Mouse (Mus musculus): ENCODE results near the gene Tmc5.

Tmc5 gene

GRCm38 (mm10) chr7:118597201-118597600 lies at the start of gene Tmc5:
Tmc5 (plus strand) TSS chr7:118597297.
- DNase-seq (ENCODE audit: low read depth, low spot score): no peak

GRCm38 (mm10) chr7:118547451-118547850 lies 49.6 kb upstream of the Tmc5 start:
- no peak for DNase-seq (ENCODE audit: low read depth, low spot score)

- no peak for DNase-seq (ENCODE audit: low read depth, low spot score)
Measured at GRCm38 (mm10) chr7:118553881-118554280, 43.2 kb upstream of the Tmc5 start.

- DNase-seq (ENCODE audit: low read depth, low spot score): no peak
Measured at GRCm38 (mm10) chr7:118554290-118554689, 42.8 kb upstream of the Tmc5 start.

GRCm38 (mm10) chr7:118569121-118569543 lies 28.0 kb upstream of the Tmc5 start:
- DNase-seq (ENCODE audit: low read depth, low spot score): no peak

- DNase-seq (ENCODE audit: low read depth, low spot score): no peak
Measured at GRCm38 (mm10) chr7:118571350-118571749, 25.7 kb upstream of the Tmc5 start.

GRCm38 (mm10) chr7:118572039-118572438 lies 25.1 kb upstream of the Tmc5 start:
- DNase-seq (ENCODE audit: low read depth, low spot score): no peak

- DNase-seq (ENCODE audit: low read depth, low spot score): no peak
Measured at GRCm38 (mm10) chr7:118578269-118578668, 18.8 kb upstream of the Tmc5 start.

- no peak for DNase-seq (ENCODE audit: low read depth, low spot score)
Measured at GRCm38 (mm10) chr7:118579938-118580337, 17.2 kb upstream of the Tmc5 start.

GRCm38 (mm10) chr7:118583821-118584220 lies 13.3 kb upstream of the Tmc5 start:
- DNase-seq (ENCODE audit: low read depth, low spot score): no peak

- DNase-seq (ENCODE audit: low read depth, low spot score): peak; percentile 73
Measured at GRCm38 (mm10) chr7:118584257-118584907, 12.7 kb upstream of the Tmc5 start, which contains the start of gene Tmc7. Tmc7 (minus strand) TSS chr7:118584736.

GRCm38 (mm10) chr7:118584926-118585325 lies 12.2 kb upstream of the Tmc5 start:
- DNase-seq (ENCODE audit: low read depth, low spot score): no peak

- DNase-seq (ENCODE audit: low read depth, low spot score): no peak
Measured at GRCm38 (mm10) chr7:118585856-118586255, 11.2 kb upstream of the Tmc5 start.

- no peak for DNase-seq (ENCODE audit: low read depth, low spot score)
Measured at GRCm38 (mm10) chr7:118590726-118591305, 6.3 kb upstream of the Tmc5 start.

- no peak for DNase-seq (ENCODE audit: low read depth, low spot score)
Measured at GRCm38 (mm10) chr7:118592146-118592545, 5.0 kb upstream of the Tmc5 start.

- DNase-seq (ENCODE audit: low read depth, low spot score): peak; percentile 66
Measured at GRCm38 (mm10) chr7:118593567-118594407, 3.3 kb upstream of the Tmc5 start.

GRCm38 (mm10) chr7:118594611-118595010 lies 2.5 kb upstream of the Tmc5 start:
- no peak for DNase-seq (ENCODE audit: low read depth, low spot score)

- peak; percentile 87 for DNase-seq (ENCODE audit: low read depth, low spot score)
Measured at GRCm38 (mm10) chr7:118595228-118595627, 1.9 kb upstream of the Tmc5 start.

GRCm38 (mm10) chr7:118596271-118596670 lies 826 bp upstream of the Tmc5 start:
- no peak for DNase-seq (ENCODE audit: low read depth, low spot score)

- no peak for DNase-seq (ENCODE audit: low read depth, low spot score)
Measured at GRCm38 (mm10) chr7:118599954-118600631, 3.0 kb downstream of the Tmc5 start.

GRCm38 (mm10) chr7:118604842-118605241 lies 7.7 kb downstream of the Tmc5 start:
- DNase-seq (ENCODE audit: low read depth, low spot score): no peak

- DNase-seq (ENCODE audit: low read depth, low spot score): no peak
Measured at GRCm38 (mm10) chr7:118609815-118610214, 12.7 kb downstream of the Tmc5 start.

Data from embryo, embryonic 11.5 days (tissue).